Mouse (Mus musculus) cortical plate, adult 2 months (tissue): ENCODE measurements at regions not wholly inside any gene's neighbourhood (a gene's known extent, or its start where the extent isn't known, plus 50 kb on each side); places are given as distances from the start of the nearest gene placed in this dataset.

Experiments used
- H3K27ac ChIP-seq: fragments of 200-500 bp; 2 replicates; pipeline ENCODE4 v1.5.1; 2012; ENCODE audit warnings: low read length, control low read depth, inconsistent platforms; ENCODE audit not compliant: insufficient read depth
- H3K4me1 ChIP-seq: fragments of 200-500 bp; 2 replicates; pipeline ENCODE4 v1.6.1; 2011; ENCODE audit warnings: low read length; ENCODE audit not compliant: control insufficient read depth, insufficient read depth
- H3K4me3 ChIP-seq: fragments of 200-500 bp; 2 replicates; pipeline ENCODE4 v1.5.1; 2011; ENCODE audit warnings: mild to moderate bottlenecking, low read length, control low read depth; ENCODE audit not compliant: insufficient read depth
- CTCF ChIP-seq: fragments of 200-500 bp; IDR thresholded peaks from 2 replicates; pipeline ENCODE4 v1.5.1; 2011; ENCODE audit warnings: mild to moderate bottlenecking, control low read depth, low read length; ENCODE audit not compliant: insufficient read depth; ENCODE audit errors: extremely low read depth
- POLR2A ChIP-seq: fragments of 200-500 bp; IDR thresholded peaks from 2 replicates; pipeline ENCODE4 v1.6.1; 2011; ENCODE audit warnings: mild to moderate bottlenecking, low read length, control low read depth; ENCODE audit not compliant: insufficient read depth; ENCODE audit errors: extremely low read depth

DNA sequence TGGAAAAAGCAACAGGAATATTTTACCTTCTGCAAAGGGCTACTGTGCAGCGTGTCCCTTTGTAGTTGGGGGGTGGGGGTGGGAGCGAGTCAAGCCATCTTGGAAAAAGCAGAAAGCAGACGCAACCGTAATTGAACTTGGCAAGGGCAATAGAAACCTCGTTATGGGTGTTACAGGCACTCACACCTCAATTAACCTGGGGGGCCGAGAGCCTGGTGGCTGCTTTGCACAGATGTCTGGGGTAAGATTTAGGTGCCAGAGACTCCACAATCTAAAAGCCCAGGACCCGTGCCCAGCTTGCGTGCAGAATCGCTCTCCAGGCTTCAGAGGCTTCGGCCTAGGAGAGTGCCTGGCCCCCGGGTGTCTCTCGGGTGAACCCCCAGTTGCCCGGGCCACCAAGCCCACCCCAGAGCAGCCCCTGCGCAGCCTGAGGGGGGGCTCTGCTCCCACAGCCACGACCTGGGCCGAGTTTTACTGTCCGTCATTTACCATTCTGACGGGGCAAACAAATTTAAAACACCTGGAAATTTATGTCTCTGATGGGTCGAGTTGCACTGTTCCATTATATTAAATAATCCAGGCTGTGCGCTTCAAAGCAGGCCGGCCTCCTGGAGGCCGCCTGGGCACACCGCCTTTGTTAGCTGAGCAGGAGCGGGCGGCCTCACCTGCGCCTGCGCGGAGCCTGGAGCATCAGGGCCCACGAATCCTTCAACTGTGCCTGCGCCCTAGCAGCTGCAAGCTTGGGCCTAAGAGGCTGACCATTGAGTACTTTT lies 212.4 kb downstream of the Srbd1 start:
- TF ChIP-seq CTCF (no peak), POLR2A (no peak)
- no peak overlapping the region for H3K27ac ChIP-seq
- H3K4me1 ChIP-seq, result no peaks in the 10 kb centered on the region
- H3K4me3 ChIP-seq, result no peak overlapping the region

DNA sequence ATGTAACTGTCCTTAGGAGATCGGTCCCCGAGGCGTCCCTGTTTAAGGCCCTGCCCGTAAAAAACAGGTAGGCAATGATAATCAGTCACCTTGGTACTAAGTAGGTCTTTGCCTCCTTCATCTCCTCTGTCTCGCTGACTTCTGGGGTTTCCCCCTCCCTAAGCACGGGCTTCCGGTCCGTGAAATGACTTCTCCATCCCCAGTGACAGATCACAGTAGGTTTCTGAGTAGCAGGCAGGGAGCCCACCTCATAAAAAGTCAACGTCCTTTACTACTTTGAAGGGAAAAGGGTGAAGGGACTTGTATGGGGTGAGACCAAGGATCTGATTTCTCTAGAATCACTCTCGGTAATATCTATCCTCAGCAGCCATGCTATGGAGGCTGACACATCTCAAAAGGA lies 213.0 kb downstream of the Srbd1 start:
- no peak for TF ChIP-seq POLR2A
- TF ChIP-seq CTCF, result no peak
- no peak overlapping the region for H3K4me3 ChIP-seq
- no peaks in the 10 kb centered on the region for H3K4me1 ChIP-seq
- H3K27ac ChIP-seq, result no peak overlapping the region

DNA sequence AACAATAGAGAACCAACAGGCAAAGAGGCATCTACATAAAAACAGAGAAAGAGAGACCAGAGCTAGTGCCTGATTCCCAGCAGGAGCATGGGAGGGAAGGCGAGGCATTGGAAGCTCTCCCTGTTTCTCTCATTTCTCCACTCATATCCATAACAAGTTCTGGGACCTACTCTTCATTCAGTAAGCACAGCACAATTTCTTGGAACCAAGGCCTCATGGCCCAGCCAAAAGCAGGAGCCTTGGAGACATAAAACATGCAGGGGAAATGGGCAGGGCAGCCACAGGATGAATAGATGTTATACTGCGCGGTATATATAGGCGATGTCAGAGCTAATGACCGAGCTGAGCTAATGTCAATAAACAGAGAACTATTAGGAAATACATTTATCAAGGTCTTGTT lies 214.2 kb downstream of the Srbd1 start:
- TF ChIP-seq CTCF (no peak), POLR2A (no peak)
- Histone ChIP-seq H3K27ac (no peak overlapping the region), H3K4me1 (no peaks in the 10 kb centered on the region), H3K4me3 (no peak overlapping the region)

- no peak for TF ChIP-seq CTCF
- TF ChIP-seq POLR2A, result no peak
- H3K4me3 ChIP-seq, result no peak overlapping the region
- H3K4me1 ChIP-seq, result no peaks in the 10 kb centered on the region
- no peak overlapping the region for H3K27ac ChIP-seq
These were observed 214.6 kb downstream of the Srbd1 start for GRCm38 (mm10) chr17:85930331-85930730.

DNA sequence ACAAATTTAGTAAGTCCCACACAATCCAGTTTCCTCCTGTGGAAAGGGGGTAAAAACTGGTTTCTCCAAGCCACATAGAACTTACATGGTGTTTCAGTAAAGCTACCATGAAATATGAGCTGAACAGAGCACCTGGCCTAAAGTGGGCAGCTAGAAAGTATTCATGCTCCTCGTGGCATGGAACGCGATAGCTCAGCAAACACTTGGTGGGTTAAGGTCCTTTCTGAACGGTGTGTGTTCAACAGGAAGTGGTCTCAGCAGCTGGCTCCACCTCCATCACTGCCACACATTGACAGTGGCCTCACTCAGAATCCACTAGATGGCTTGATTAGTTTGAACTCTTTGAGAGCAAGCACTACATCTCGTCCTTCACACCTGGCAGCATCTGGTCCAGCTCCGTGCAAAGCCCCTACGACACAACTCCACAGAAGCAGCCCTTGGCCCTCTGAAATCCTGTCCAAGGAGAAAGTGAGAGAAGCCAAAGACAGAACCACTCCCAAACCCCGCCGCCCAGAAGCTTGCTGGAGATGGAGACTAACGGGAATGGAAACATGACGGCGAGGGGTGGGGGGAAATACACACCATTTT lies 215.2 kb downstream of the Srbd1 start:
- no peaks in the 10 kb centered on the region for H3K4me1 ChIP-seq
- H3K27ac ChIP-seq, result no peak overlapping the region
- no peak overlapping the region for H3K4me3 ChIP-seq
- TF ChIP-seq CTCF (no peak), POLR2A (no peak)

DNA sequence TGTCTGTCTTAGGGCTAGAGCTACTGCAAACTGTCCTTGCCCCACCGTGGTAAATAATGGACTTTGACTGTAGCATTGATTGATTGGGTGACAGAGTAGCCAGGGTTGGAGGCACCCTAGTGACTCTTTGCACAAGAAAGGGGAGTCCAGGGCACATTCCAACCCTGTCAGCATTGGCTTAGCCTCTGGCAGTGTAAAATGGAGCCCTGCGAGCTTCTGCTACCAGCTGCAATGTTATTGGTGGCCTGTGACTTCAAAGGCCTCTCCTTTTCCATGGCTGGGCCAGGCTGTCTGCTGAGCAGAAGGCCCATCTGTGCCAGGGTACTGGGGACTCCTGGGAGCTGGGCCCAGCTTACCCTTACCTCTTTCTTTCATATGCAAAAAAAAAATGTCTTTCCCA lies 216.4 kb downstream of the Srbd1 start:
- TF ChIP-seq POLR2A, result no peak
- no peak for TF ChIP-seq CTCF
- no peak overlapping the region for H3K27ac ChIP-seq
- no peak overlapping the region for H3K4me3 ChIP-seq
- no peaks in the 10 kb centered on the region for H3K4me1 ChIP-seq

GRCm38 (mm10) chr17:85927261-85927660 lies 217.7 kb downstream of the Srbd1 start:
- Histone ChIP-seq H3K27ac (no peak overlapping the region), H3K4me1 (no peaks in the 10 kb centered on the region), H3K4me3 (no peak overlapping the region)
- TF ChIP-seq CTCF, result no peak
- TF ChIP-seq POLR2A, result no peak

DNA sequence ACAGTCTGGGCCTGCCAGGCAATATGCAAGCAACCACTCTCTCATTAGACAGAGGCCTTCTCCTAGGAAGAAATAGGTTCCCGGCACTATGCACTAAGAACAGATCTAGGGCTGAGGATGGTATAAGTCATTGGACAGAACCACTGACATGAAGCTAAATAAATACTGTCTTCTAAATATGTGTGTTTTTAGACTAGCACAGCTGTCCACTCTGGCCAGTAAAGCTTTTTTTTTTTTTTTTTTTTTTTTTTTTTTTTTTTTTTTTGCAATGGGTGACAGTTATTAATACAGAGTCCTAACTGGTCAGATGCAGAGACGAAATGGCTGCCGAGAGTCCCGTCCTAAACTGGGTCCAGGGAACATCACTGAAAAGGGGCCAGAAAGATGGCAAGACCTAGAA lies 218.9 kb downstream of the Srbd1 start:
- TF ChIP-seq POLR2A, result no peak
- no peak for TF ChIP-seq CTCF
- Histone ChIP-seq H3K4me1 (no peaks in the 10 kb centered on the region), H3K4me3 (no peak overlapping the region), H3K27ac (no peak overlapping the region)

- no peak for TF ChIP-seq POLR2A
- TF ChIP-seq CTCF, result no peak
- no peak overlapping the region for H3K4me3 ChIP-seq
These were observed 223.7 kb downstream of the Srbd1 start for GRCm38 (mm10) chr17:85921219-85921673.

DNA sequence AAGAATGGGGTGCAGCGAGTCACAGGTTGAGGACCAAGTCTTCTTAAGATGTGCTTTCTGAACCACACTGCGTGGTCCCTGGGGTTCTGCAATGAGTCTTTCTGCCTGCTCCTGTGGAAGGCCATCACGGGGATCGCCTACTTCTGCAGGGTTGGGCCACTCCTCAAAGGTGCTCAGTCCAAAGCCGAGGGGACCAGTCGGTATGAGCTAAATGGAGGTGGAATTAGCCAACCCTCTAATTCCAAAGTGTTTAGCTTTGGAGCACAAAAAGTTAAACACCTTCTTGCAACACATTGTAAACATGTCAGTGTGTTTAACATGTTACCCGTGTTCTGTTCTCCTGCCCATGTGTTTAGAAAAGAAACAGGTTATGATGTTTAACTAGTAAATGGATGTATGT lies 225.1 kb downstream of the Srbd1 start:
- TF ChIP-seq POLR2A, result no peak
- TF ChIP-seq CTCF, result no peak
- Histone ChIP-seq H3K4me1 (no peaks in the 10 kb centered on the region), H3K27ac (no peak overlapping the region), H3K4me3 (no peak overlapping the region)

More at GRCm38 (mm10) chr17:85921219-85921673, 223.7 kb downstream of the Srbd1 start:
- Histone ChIP-seq H3K4me1 (no peaks in the 10 kb centered on the region), H3K27ac (no peak overlapping the region)

DNA sequence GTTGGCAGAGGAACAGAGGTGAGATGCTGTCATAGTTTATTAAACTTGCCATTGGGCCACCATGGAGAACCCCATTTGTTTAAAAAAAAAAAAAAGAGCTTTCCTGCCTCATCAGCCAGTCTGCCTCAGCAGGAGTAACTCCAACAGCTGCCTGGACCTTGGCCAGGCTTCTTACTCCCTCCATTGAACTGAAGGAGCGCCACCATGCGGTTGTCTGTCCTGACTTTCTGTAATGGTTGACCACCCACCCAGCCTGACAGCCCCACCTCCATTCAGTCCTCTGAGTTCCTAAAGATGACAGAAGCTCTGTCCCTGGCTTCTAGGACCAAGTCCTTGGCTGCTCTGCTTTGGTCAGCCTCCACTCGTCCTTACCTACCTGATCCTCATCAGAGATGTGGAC lies 227.8 kb upstream of the Six2 start:
- no peak overlapping the region for H3K27ac ChIP-seq
- no peak overlapping the region for H3K4me3 ChIP-seq
- no peaks in the 10 kb centered on the region for H3K4me1 ChIP-seq
- TF ChIP-seq CTCF, result no peak
- TF ChIP-seq POLR2A, result no peak
